Mouse (Mus musculus): ENCODE measurements at regions not wholly inside any gene's neighbourhood (a gene's known extent, or its start where the extent isn't known, plus 50 kb on each side); places are given as distances from the start of the nearest gene placed in this dataset.

- DNase-seq (ENCODE audit: low spot score) = no peak
Observed at GRCm38 (mm10) chr13:119358696-119359095, 69.7 kb upstream of the Paip1 start.

GRCm38 (mm10) chr13:119363379-119363778, 65.0 kb upstream of the Paip1 start:
- peak; percentile 74 for DNase-seq (ENCODE audit: low spot score)

DNA sequence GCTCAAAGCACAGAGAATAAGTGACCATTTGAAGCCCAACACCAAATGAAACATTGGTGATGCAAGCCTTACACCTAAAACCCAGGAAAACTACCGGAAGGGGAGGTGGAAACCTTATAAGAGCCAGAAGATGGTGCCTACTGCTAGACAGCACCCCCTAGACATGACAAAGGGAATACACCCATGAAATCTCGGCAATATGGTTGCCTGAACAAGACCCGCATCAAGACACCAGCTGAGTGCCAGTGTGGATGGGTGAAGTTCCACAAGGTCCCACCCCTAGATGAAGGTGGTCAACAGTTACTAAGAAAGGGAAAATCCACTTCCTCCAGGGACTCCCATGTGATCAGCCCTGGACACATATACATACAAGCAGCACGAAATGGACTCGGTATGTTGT, 64.2 kb upstream of the Paip1 start:
- DNase-seq (ENCODE audit: low spot score) = no peak

DNA sequence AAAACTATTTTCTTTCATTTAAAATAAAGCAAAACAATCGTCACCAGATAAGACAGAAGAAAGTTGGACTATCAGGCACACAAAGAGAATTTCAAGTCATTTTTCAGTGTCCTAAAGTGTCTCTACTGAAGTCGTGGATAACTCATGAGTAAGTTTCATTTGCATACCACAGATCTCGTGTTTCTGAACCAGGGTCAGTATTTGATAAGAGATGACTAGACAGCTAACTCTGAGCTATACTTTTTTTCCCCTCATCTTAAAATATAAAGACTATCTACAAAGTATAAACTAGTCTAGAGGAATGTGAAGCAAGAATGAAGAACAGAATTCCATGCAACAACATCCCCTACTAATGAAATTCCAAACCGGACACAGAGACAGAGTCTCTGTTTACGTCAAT, 60.9 kb upstream of the Paip1 start:
- no peak for DNase-seq (ENCODE audit: low spot score)

GRCm38 (mm10) chr13:119378404-119379037, 49.9 kb upstream of the Paip1 start:
- peak; percentile 87 for DNase-seq (ENCODE audit: low spot score)
